Comparison of ENCODE assay signal across 25 mouse cellular contexts in the genomic region with DNA sequence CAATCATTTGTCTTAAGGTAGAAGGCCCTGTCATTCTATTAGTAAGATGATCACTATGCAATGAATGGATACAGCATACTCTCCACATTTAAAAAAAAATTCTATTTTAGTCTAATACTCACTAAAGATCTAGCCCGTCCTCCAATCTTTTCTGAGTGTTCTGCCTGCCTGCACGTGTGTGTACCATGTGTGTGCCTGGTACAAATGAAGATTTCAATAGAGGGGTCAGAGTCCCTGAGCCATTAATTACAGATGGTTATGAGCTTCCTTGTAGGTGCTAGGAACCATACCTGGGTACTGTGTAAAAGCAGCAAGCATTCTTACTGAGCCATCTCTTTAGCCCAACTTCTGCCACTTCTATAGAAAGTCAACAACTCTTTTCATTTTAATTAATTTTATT. TPM values are rescaled to one million over a fixed set of nuclear protein-coding genes. Genes with fewer than 3 reads are reported as not detected.
DNase-seq lines count a peak whose midpoint lies in the region; ATAC-seq and TF ChIP-seq lines count a peak whose summit lies in the region.
"Had no signal": no experiment of that assay in that cellular context is flagged by ENCODE, and none has a peak within 500 bp of the region (broad histone marks: within the 10 kb centered on the region; RNA-seq: fewer than 3 reads in every experiment).

No protein-coding gene starts in this region.

- no peak for TF ChIP-seq CTCF in midbrain, postnatal 0 days (IDR thresholded peaks at IDR 0.05)

- no peak for DNase-seq in heart, embryonic 10.5 days (ENCODE audit: low spot score)
- DNase-seq in heart, postnatal 4 days, result no peak
- no peak for DNase-seq in heart, postnatal 10 days
- no peak for DNase-seq in heart, adult 11 months
- peak; percentile 64 for DNase-seq in midbrain, embryonic 11.5 days (ENCODE audit: low spot score, missing footprints)
- no peak for DNase-seq in midbrain, postnatal 0 days (ENCODE audit: low spot score)
- DNase-seq: adrenal gland, adult 8-10 months; adrenal gland, postnatal 14 days; adrenal gland, postnatal 36 days; B cell, adult 2 months; cerebellum, adult 11-12 months; cerebellum, adult 2 months; cerebellum, adult 9-10 months; cerebellum, postnatal 10 days; cerebellum, postnatal 25 days had no signal

- H3K27ac ChIP-seq in heart, embryonic 10.5 days, result peak overlapping the region; percentile 79; the same call in 1 of the 2 replicates
- peak overlapping the region; percentile 89 for H3K27ac ChIP-seq in heart, embryonic 12.5 days (ENCODE audit: poor library complexity, severe bottlenecking)
- H3K27ac ChIP-seq in heart, embryonic 15.5 days, result peak overlapping the region; percentile 65
- no peak overlapping the region for H3K27ac ChIP-seq in midbrain, embryonic 11.5 days (ENCODE audit: low read depth, low read length)
- no peak overlapping the region for H3K27ac ChIP-seq in midbrain, postnatal 0 days (ENCODE audit: low read depth, low read length)
- H3K27ac ChIP-seq: embryonic facial prominence, embryonic 10.5 days; embryonic facial prominence, embryonic 12.5 days; forebrain, embryonic 13.5 days had no signal

- peaks cover 28% of the 10 kb centered on the region for H3K4me1 ChIP-seq in heart, embryonic 10.5 days
- H3K4me1 ChIP-seq in heart, embryonic 12.5 days (replicated peaks), result peaks cover 40% of the 10 kb centered on the region
- peaks cover 27% of the 10 kb centered on the region for H3K4me1 ChIP-seq in heart, embryonic 15.5 days (replicated peaks)
- H3K4me1 ChIP-seq in midbrain, embryonic 11.5 days (ENCODE audit: control insufficient read depth, insufficient read depth, low read length), result peaks cover 8% of the 10 kb centered on the region
- H3K4me1 ChIP-seq in midbrain, postnatal 0 days (ENCODE audit: insufficient read depth, low read length), result no peaks in the 10 kb centered on the region
- H3K4me1 ChIP-seq: forebrain, embryonic 13.5 days had no signal

- peaks cover 10% of the 10 kb centered on the region for H3K36me3 ChIP-seq in heart, embryonic 10.5 days
- H3K36me3 ChIP-seq in heart, embryonic 12.5 days, result peaks cover 10% of the 10 kb centered on the region
- no peaks in the 10 kb centered on the region for H3K36me3 ChIP-seq in heart, embryonic 15.5 days
- no peaks in the 10 kb centered on the region for H3K36me3 ChIP-seq in midbrain, embryonic 11.5 days (ENCODE audit: control insufficient read depth, insufficient read depth, low read length)
- no peaks in the 10 kb centered on the region for H3K36me3 ChIP-seq in midbrain, postnatal 0 days (ENCODE audit: insufficient read depth, low read length)
- H3K36me3 ChIP-seq: embryonic facial prominence, embryonic 12.5 days had no signal

- H3K9me3 ChIP-seq in heart, embryonic 10.5 days, result no peaks in the 10 kb centered on the region
- no peaks in the 10 kb centered on the region for H3K9me3 ChIP-seq in heart, embryonic 12.5 days (replicated peaks)
- no peaks in the 10 kb centered on the region for H3K9me3 ChIP-seq in heart, embryonic 15.5 days (replicated peaks)
- no peaks in the 10 kb centered on the region for H3K9me3 ChIP-seq in midbrain, embryonic 11.5 days (ENCODE audit: control insufficient read depth, low read length)
- H3K9me3 ChIP-seq in midbrain, postnatal 0 days (ENCODE audit: low read length), result no peaks in the 10 kb centered on the region
- H3K9me3 ChIP-seq: embryonic facial prominence, embryonic 10.5 days; embryonic facial prominence, embryonic 12.5 days; forebrain, embryonic 13.5 days; G1E had no signal

- H3K4me3 ChIP-seq in heart, embryonic 10.5 days, result no peak overlapping the region
- no peak overlapping the region for H3K4me3 ChIP-seq in heart, embryonic 12.5 days
- H3K4me3 ChIP-seq in heart, embryonic 15.5 days, result no peak overlapping the region
- no peak overlapping the region for H3K4me3 ChIP-seq in midbrain, embryonic 11.5 days (ENCODE audit: low read depth, low read length)
- H3K4me3 ChIP-seq in midbrain, postnatal 0 days (ENCODE audit: low read depth, low read length), result no peak overlapping the region
- H3K4me3 ChIP-seq: embryonic facial prominence, embryonic 10.5 days; embryonic facial prominence, embryonic 12.5 days; forebrain, embryonic 13.5 days had no signal

- no peaks in the 10 kb centered on the region for H3K27me3 ChIP-seq in heart, embryonic 10.5 days (ENCODE audit: insufficient read depth, poor library complexity, severe bottlenecking)
- no peaks in the 10 kb centered on the region for H3K27me3 ChIP-seq in heart, embryonic 12.5 days (replicated peaks)
- no peaks in the 10 kb centered on the region for H3K27me3 ChIP-seq in heart, embryonic 15.5 days
- H3K27me3 ChIP-seq in midbrain, embryonic 11.5 days (ENCODE audit: control insufficient read depth, insufficient read depth, low read length), result no peaks in the 10 kb centered on the region
- no peaks in the 10 kb centered on the region for H3K27me3 ChIP-seq in midbrain, postnatal 0 days (ENCODE audit: insufficient read depth, low read length)
- H3K27me3 ChIP-seq: CH12.LX; embryonic facial prominence, embryonic 12.5 days; forebrain, embryonic 13.5 days; Patski had no signal

- 86% methylated on average over 2 of the region's 2 CpGs for WGBS in heart, embryonic 10.5 days
- 79% methylated on average over 2 of the region's 2 CpGs for WGBS in heart, embryonic 12.5 days
- WGBS in heart, embryonic 15.5 days, result 78% methylated on average over 2 of the region's 2 CpGs
- 87% methylated on average over 2 of the region's 2 CpGs for WGBS in midbrain, embryonic 11.5 days
- WGBS in midbrain, postnatal 0 days, result 89% methylated on average over 2 of the region's 2 CpGs

- no peak overlapping the region for H3K4me2 ChIP-seq in heart, embryonic 12.5 days
- no peak overlapping the region for H3K4me2 ChIP-seq in heart, embryonic 15.5 days
- no peak overlapping the region for H3K4me2 ChIP-seq in midbrain, embryonic 11.5 days
- no peak overlapping the region for H3K4me2 ChIP-seq in midbrain, postnatal 0 days (ENCODE audit: low read depth, low read length, poor library complexity, severe bottlenecking)
- H3K4me2 ChIP-seq: embryonic facial prominence, embryonic 12.5 days; forebrain, embryonic 13.5 days had no signal

- intact Hi-C loops in heart, postnatal 10 days (cut with DNase I), result no loop called here

- no peak overlapping the region for H3K9ac ChIP-seq in heart, embryonic 12.5 days
- H3K9ac ChIP-seq in heart, embryonic 15.5 days, result no peak overlapping the region
- H3K9ac ChIP-seq in midbrain, embryonic 11.5 days (ENCODE audit: low read length), result no peak overlapping the region
- no peak overlapping the region for H3K9ac ChIP-seq in midbrain, postnatal 0 days (replicated peaks; ENCODE audit: low read length, poor library complexity, severe bottlenecking)
- H3K9ac ChIP-seq: embryonic facial prominence, embryonic 12.5 days; forebrain, embryonic 13.5 days had no signal

- no peak for ATAC-seq in heart, embryonic 12.5 days (ENCODE audit: insufficient number of reproducible peaks, low FRiP score)
- ATAC-seq in heart, embryonic 15.5 days (replicated peaks; ENCODE audit: insufficient number of reproducible peaks, insufficient read depth, low FRiP score, low read depth), result no peak
- no peak for ATAC-seq in midbrain, embryonic 11.5 days (ENCODE audit: low FRiP score)
- no peak for ATAC-seq in midbrain, postnatal 0 days (ENCODE audit: low FRiP score)
- ATAC-seq: activated CD4-positive, CD25-positive, alpha-beta regulatory T cell, adult 4 months; CD4-positive, CD25-positive, alpha-beta regulatory T cell, adult 4 months; forebrain, embryonic 13.5 days; Patski had no signal

RNA-seq across cellular contexts. Expression of a gene that starts 27.6 kb away (rescaled TPM):
- polyA plus RNA-seq in heart, embryonic 10.5 days (2016; fragmentation: Nextera tagmentation; extraction: Ambion mirVana), result 73.1 and 105 TPM in 2 replicates
- total RNA-seq in heart, postnatal 4 days (2021), result 10 to 100 TPM; 80.4 to 81.7 TPM
- 72.6 and 76.6 TPM in 2 replicates for polyA plus RNA-seq in heart, embryonic 12.5 days (2016; fragmentation: Nextera tagmentation; extraction: Ambion mirVana)
- total RNA-seq in heart, postnatal 10 days (2021), result 10 to 100 TPM; 75.4 to 77.0 TPM
- 48.8 and 66.7 TPM in 2 replicates for polyA plus RNA-seq in heart, embryonic 15.5 days (2015; fragmentation: Nextera tagmentation; extraction: Ambion mirVana)
- polyA plus RNA-seq in midbrain, embryonic 11.5 days (2014; fragmentation: Nextera tagmentation; extraction: Ambion mirVana), result 82.8 and 97.9 TPM in 2 replicates
- 49.2 and 49.7 TPM in 2 replicates for total RNA-seq in midbrain, postnatal 0 days (2014; rRNA removed)
- polyA plus RNA-seq in midbrain, postnatal 0 days (2015; fragmentation: Nextera tagmentation; extraction: Ambion mirVana), result 68.0 and 81.6 TPM in 2 replicates

Comparison
In these comparisons a context has a peak if more than half of its experiments do, and no peak if none do; other contexts are left out.
1. H3K27ac ChIP-seq: peak in heart, embryonic 10.5 days (single experiment), heart, embryonic 12.5 days (single experiment) and heart, embryonic 15.5 days (single experiment); none in midbrain, embryonic 11.5 days (single experiment) and midbrain, postnatal 0 days (single experiment).